Mouse (Mus musculus) layer of hippocampus, adult 2 months (tissue): ENCODE measurements around the gene Ttc41. TPM values are rescaled to one million over a fixed set of nuclear protein-coding genes. Genes with fewer than 3 reads are reported as not detected.
A peak's percentile ranks its signal among the peaks of the same experiment; 100 is the strongest.

ENCODE experiments used
- DNase-seq, 2 experiments: peaks; one replicate each; pipeline ENCODE4 v3.0.0; 2022; ENCODE audit warnings: low spot score in 2 of 2
- H3K27ac ChIP-seq: fragments of 200-600 bp; 2 replicates; pipeline ENCODE4 v1.8.1; 2022
- H3K4me3 ChIP-seq: fragments of 200-600 bp; 2 replicates; pipeline ENCODE4 v1.8.1; 2022; ENCODE audit warnings: mild to moderate bottlenecking
- CTCF ChIP-seq: fragments of 200-600 bp; conservative IDR thresholded peaks from 2 replicates; pipeline ENCODE4 v1.8.1; 2022; ENCODE audit warnings: antibody characterized with exemption, mild to moderate bottlenecking, moderate library complexity
- total RNA-seq, 2 experiments: library from RNA; stranded (reverse); gene quantifications; 2 replicates each; pipeline ENCODE4 v1.2.3; 2021

Ttc41 gene
- total RNA-seq, 2 experiments from 2014 or later, result 1.3 to 1.5 TPM

GRCm38 (mm10) chr10:86794794-86795535 lies 89.4 kb downstream of the Ttc41 start:
- no peak for DNase-seq
- peak overlapping the region; percentile 70 for H3K27ac ChIP-seq
- no peak for TF ChIP-seq CTCF

DNA sequence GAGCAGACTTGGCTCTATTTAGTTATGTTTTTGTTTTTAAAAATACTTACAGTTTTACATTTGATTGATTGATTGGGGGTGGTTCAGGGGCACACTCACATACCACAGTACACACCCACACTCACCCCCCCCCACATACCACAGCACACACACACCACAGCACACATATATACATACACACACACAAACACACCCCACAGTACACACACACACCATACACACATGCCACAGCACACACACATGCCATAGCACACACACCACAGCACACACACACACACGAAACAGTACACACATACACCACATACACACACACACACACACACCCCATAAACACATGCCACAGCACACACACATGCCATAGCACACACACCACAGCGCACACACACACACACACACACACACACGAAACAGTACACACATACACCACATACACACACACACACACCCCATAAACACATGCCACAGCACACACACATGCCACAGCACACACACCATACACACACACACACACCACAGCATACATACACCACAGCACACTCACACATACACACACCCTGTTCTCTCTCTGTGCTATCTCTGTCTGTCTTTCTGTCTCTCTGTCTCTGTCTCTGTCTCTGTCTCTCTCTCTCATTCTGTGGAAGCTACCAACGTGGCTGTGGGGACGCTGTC lies 90.6 kb downstream of the Ttc41 start:
- Histone ChIP-seq H3K27ac (peak overlapping the region; percentile 70; the same call in 1 of the 2 replicates), H3K4me3 (no peak overlapping the region)
- TF ChIP-seq CTCF, result no peak
- DNase-seq, result no peak

More at GRCm38 (mm10) chr10:86794794-86795535, 89.4 kb downstream of the Ttc41 start:
- H3K4me3 ChIP-seq, result no peak overlapping the region

DNA sequence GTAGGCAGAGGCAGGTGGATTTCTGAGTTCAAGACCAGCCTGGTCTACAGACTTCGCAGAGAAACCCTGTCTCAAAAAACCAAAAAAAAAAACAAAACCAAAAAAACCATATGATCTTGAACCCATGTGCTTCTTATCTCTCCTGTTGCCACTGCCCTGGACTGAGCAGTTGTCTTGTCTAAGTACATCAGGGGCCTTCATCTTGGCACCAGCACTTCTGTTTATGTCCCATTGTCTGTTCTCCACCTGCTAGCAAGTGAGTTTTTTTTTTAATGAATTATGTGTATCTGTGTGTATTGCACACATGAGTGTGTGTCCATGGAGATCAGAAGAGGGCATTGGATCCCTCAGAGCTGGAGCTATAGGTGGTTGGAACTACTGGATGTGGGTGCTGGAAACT lies 101.8 kb downstream of the Ttc41 start:
- peak overlapping the region; percentile 48; the same call in 1 of the 2 replicates for H3K27ac ChIP-seq

DNA sequence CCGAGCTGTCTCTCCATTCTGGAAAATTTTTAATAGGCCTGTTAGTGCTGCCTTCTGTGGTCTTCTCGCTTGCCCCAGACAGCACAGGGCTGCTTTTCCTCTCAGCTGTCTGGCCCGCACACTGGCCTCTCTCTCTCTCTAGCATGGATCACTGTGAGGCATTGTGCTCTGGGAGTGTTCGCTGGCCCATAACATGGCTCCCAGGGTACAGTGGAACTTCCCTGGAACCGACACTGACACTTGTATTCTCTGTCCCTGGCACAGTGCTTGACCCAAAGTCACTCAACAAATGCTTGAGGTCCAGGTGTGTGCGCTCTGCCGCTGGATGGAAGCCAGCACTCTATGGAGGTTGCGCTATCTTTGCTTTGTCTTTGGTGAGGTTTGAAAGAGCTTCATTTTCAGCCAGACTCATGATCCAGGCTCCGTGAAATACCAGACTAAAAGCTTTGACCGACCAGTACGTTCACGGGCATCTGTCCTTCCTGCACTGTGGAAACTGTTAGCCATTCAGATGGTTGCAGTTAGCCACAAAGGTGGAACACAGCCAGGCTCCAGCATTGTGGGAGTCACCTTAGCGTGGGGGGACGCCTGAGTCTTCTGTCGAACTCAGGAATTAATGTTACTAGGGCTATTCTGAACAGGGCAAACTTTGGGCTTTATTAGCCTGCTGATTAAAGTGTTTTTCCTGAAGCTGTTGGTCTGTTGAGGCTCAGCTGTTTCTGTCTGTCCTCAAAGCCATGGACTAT lies 102.6 kb downstream of the Ttc41 start:
- Histone ChIP-seq H3K4me3 (no peak overlapping the region), H3K27ac (peak overlapping the region; percentile 48; the same call in 1 of the 2 replicates)
- no peak for TF ChIP-seq CTCF
- no peak for DNase-seq

More for the DNA sequence above, 101.8 kb downstream of the Ttc41 start:
- no peak for DNase-seq
- TF ChIP-seq CTCF, result no peak
- H3K4me3 ChIP-seq, result no peak overlapping the region

GRCm38 (mm10) chr10:86810000-86810399 lies 104.4 kb downstream of the Ttc41 start:
- peak overlapping the region; percentile 71; the same call in 1 of the 2 replicates for H3K27ac ChIP-seq
- peak in 1 of 2 experiments; percentile 26 for DNase-seq

DNA sequence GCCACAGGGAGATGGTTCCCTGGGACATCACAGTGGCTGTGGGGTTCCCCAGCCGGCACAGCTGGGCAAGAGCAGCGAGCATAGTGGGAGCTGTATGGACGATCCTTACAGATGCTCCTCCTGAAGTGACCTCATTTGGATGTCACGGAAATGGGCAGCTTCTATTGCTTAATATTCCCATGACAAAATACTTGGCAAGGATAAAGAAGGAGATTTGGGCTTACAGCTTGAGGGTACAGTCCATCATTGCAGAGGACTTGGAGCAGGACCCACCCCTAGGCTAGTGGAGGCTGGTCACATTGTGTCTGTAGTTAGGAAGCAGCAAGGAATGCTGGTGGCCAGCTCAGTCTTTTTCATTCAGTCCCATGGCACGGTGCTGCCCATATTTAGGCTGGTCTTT lies 105.0 kb downstream of the Ttc41 start:
- no peak for TF ChIP-seq CTCF

More at GRCm38 (mm10) chr10:86810000-86810399, 104.4 kb downstream of the Ttc41 start:
- no peak overlapping the region for H3K4me3 ChIP-seq
- no peak for TF ChIP-seq CTCF

GRCm38 (mm10) chr10:86814292-86815131 lies 108.9 kb downstream of the Ttc41 start:
- H3K4me3 ChIP-seq, result no peak overlapping the region
- TF ChIP-seq CTCF, result no peak
- no peak for DNase-seq
- H3K27ac ChIP-seq, result peak overlapping the region; percentile 0; the same call in 1 of the 2 replicates

More for the DNA sequence above, 105.0 kb downstream of the Ttc41 start:
- DNase-seq, result no peak
- Histone ChIP-seq H3K27ac (peak overlapping the region; percentile 71), H3K4me3 (no peak overlapping the region)

GRCm38 (mm10) chr10:86815133-86815532 lies 109.5 kb downstream of the Ttc41 start:
- H3K4me3 ChIP-seq, result no peak overlapping the region
- H3K27ac ChIP-seq, result no peak overlapping the region
- no peak for DNase-seq
- TF ChIP-seq CTCF, result no peak

- H3K4me3 ChIP-seq, result peak overlapping the region; percentile 11; the same call in 1 of the 2 replicates
- H3K27ac ChIP-seq, result peak overlapping the region; percentile 56
- peak in 1 of 2 experiments; percentile 36 for DNase-seq
- peak; percentile 41 for TF ChIP-seq CTCF
Observed at GRCm38 (mm10) chr10:86819649-86820165, 114.1 kb downstream of the Ttc41 start.

GRCm38 (mm10) chr10:86821014-86821413 lies 115.4 kb downstream of the Ttc41 start:
- no peak overlapping the region for H3K4me3 ChIP-seq
- peak overlapping the region; percentile 56; the same call in 1 of the 2 replicates for H3K27ac ChIP-seq
- 0 out of 2 replicates have a peak, but pooled peaks have one; percentile 17 for TF ChIP-seq CTCF
- peak in 1 of 2 experiments; percentile 29 for DNase-seq

- TF ChIP-seq CTCF, result peak; percentile 68
- Histone ChIP-seq H3K4me3 (no peak overlapping the region), H3K27ac (no peak overlapping the region)
- no peak for DNase-seq
Observed at GRCm38 (mm10) chr10:86824093-86824492, 118.5 kb downstream of the Ttc41 start.
